Mouse (Mus musculus) MEL (cell line): ENCODE measurements around the gene Tnfsf11.

Source experiments
- BHLHE40 ChIP-seq: IDR thresholded peaks from 2 replicates; pipeline ENCODE4 v1.6.1; 2012; ENCODE audit warnings: low read depth, mild to moderate bottlenecking, inconsistent platforms, low read length, improper control_type of control experiment, borderline replicate concordance
- CTCF ChIP-seq, 3 experiments: IDR thresholded peaks in 2 of 3; conservative IDR thresholded peaks in 1 of 3; 2 replicates each; pipeline ENCODE4 v1.5.1; 2011 to 2012; ENCODE audit warnings: low read length in 3 of 3, low read depth in 2 of 3, mild to moderate bottlenecking in 2 of 3, improper control_type of control experiment in 1 of 3, inconsistent platforms in 1 of 3, mixed read lengths in 1 of 3, moderate library complexity in 1 of 3; ENCODE audit not compliant: control insufficient read depth in 1 of 3, insufficient read depth in 1 of 3, poor library complexity in 1 of 3, severe bottlenecking in 1 of 3
- EP300 ChIP-seq, 2 experiments: IDR thresholded peaks; 2 replicates each; pipeline ENCODE4 v1.6.1; 2011; ENCODE audit warnings: improper control_type of control experiment in 2 of 2, low read length in 2 of 2, low read depth in 1 of 2, mild to moderate bottlenecking in 1 of 2
- HCFC1 ChIP-seq: IDR thresholded peaks from 2 replicates; pipeline ENCODE4 v1.6.1; 2012; ENCODE audit warnings: low read depth, mild to moderate bottlenecking, inconsistent platforms, low read length, improper control_type of control experiment, moderate library complexity
- POLR2A ChIP-seq, 2 experiments: IDR thresholded peaks; 2 replicates each; pipeline ENCODE4 v1.6.1; 2011 to 2012; ENCODE audit warnings: low read length in 2 of 2, mild to moderate bottlenecking in 2 of 2, control low read depth in 1 of 2, improper control_type of control experiment in 1 of 2, low read depth in 1 of 2, moderate library complexity in 1 of 2; ENCODE audit not compliant: control insufficient read depth in 1 of 2, insufficient read depth in 1 of 2, poor library complexity in 1 of 2

- TF ChIP-seq EP300 (IDR thresholded peaks at IDR 0.05; ENCODE audit: low read depth in 1 of 2, low read length in 2 of 2), result no peak
- no peak for TF ChIP-seq BHLHE40
- no peak for TF ChIP-seq HCFC1
- no peak for TF ChIP-seq POLR2A (IDR thresholded peaks at IDR 0.05; ENCODE audit: control insufficient read depth in 1 of 2, insufficient read depth in 1 of 2, low read depth in 1 of 2, low read length in 2 of 2, poor library complexity in 1 of 2)
- TF ChIP-seq CTCF (IDR thresholded peaks at IDR 0.05 in 2 of 3, conservative IDR thresholded peaks at IDR 0.05 in 1 of 3; ENCODE audit: control insufficient read depth in 1 of 3, insufficient read depth in 1 of 3, low read depth in 2 of 3, low read length in 3 of 3, poor library complexity in 1 of 3, severe bottlenecking in 1 of 3), result no peak
Observed at GRCm38 (mm10) chr14:78236144-78236543, 71.7 kb downstream of the Tnfsf11 start.
